In the genomic region with DNA sequence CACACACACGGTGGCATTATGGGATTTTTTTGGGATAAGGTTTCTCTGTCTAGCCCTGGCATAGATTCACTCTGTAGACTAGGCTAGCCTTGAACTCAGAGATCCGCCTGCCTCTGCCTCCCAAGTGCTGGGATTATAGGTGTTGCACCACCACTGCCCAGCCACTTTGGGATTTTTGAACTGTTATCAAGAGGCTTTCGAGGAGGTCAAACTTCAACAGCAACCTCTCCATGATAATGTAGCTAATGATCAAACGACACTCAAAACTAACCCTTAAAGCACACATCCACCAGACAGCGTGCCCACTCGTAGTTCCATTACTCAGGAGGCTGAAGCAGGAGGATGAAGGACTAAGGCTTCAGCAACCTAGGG, we compare ENCODE assay signal across 8 mouse cellular contexts. TPM values are rescaled to one million over a fixed set of nuclear protein-coding genes. Genes with fewer than 3 reads are reported as not detected.
A peak's percentile ranks its signal among the peaks of the same experiment; 100 is the strongest.
DNase-seq lines count a peak whose midpoint lies in the region; ATAC-seq and TF ChIP-seq lines count a peak whose summit lies in the region.

No protein-coding gene starts in this region.

- TF ChIP-seq POLR2A in CH12.LX (IDR thresholded peaks at IDR 0.05; ENCODE audit: low read depth, low read length): no peak

- H3K4me3 ChIP-seq in CH12.LX (replicated peaks in 1 of 3; ENCODE audit: low read depth in 2 of 3, low read length in 2 of 3, poor library complexity in 1 of 3): no peak overlapping the region
- H3K4me3 ChIP-seq in forebrain, embryonic 15.5 days: peak overlapping the region; percentile 49
- peak overlapping the region; percentile 76 for H3K4me3 ChIP-seq in liver, embryonic 15.5 days (replicated peaks)

- H3K9me3 ChIP-seq in CH12.LX (replicated peaks; ENCODE audit: low read length): peaks cover 4% of the 10 kb centered on the region
- H3K9me3 ChIP-seq in forebrain, embryonic 15.5 days: no peaks in the 10 kb centered on the region
- no peaks in the 10 kb centered on the region for H3K9me3 ChIP-seq in liver, embryonic 15.5 days (replicated peaks)

- no peak overlapping the region for H3K27ac ChIP-seq in CH12.LX (ENCODE audit: insufficient read depth, low read depth)
- H3K27ac ChIP-seq in forebrain, embryonic 15.5 days (replicated peaks): peak overlapping the region; percentile 8; the same call in 1 of the 2 replicates
- peak overlapping the region; percentile 91 for H3K27ac ChIP-seq in liver, embryonic 15.5 days (replicated peaks)

- TF ChIP-seq RAD21 in CH12.LX (IDR thresholded peaks at IDR 0.05; ENCODE audit: low read depth, low read length): no peak

- no peak for TF ChIP-seq CTCF in CH12.LX (conservative IDR thresholded peaks at IDR 0.05 in 1 of 2, IDR thresholded peaks at IDR 0.05 in 1 of 2; ENCODE audit: low read depth in 2 of 2, low read length in 2 of 2)

- no peak for TF ChIP-seq EP300 in CH12.LX (IDR thresholded peaks at IDR 0.05; ENCODE audit: low read length)

- peaks cover 0 to 46% of the 10 kb centered on the region in 2 experiments; a peak in 2 of 4 replicates for H3K4me1 ChIP-seq in CH12.LX (ENCODE audit: control insufficient read depth in 1 of 2, insufficient read depth in 2 of 2)
- H3K4me1 ChIP-seq in forebrain, embryonic 15.5 days: peaks cover 53% of the 10 kb centered on the region
- peaks cover 82% of the 10 kb centered on the region for H3K4me1 ChIP-seq in liver, embryonic 15.5 days (replicated peaks)

- H3K9ac ChIP-seq in CH12.LX (ENCODE audit: insufficient read depth, low read depth): no peak overlapping the region
- 0 out of 2 replicates have a peak overlapping the region, but pooled peaks have one; percentile 49 for H3K9ac ChIP-seq in forebrain, embryonic 15.5 days (replicated peaks)
- peak overlapping the region; percentile 85 for H3K9ac ChIP-seq in liver, embryonic 15.5 days

- no peaks in the 10 kb centered on the region for H3K27me3 ChIP-seq in CH12.LX (replicated peaks)
- H3K27me3 ChIP-seq in forebrain, embryonic 15.5 days: no peaks in the 10 kb centered on the region
- H3K27me3 ChIP-seq in liver, embryonic 15.5 days: no peaks in the 10 kb centered on the region

- DNase-seq in heart, adult 11 months: peak; percentile 85
- no peak for DNase-seq in heart, adult 8-10 months (ENCODE audit: low spot score)
- DNase-seq in CH12.LX (ENCODE audit: extremely low read depth): no peak
- no peak for DNase-seq in embryo, embryonic 10.5 days (ENCODE audit: low spot score)
- no peak for DNase-seq in yolk sac, embryonic 10.5 days (ENCODE audit: low spot score)
- no peak for DNase-seq in gastrocnemius, adult 8-10 months (ENCODE audit: low spot score in 2 of 2)

- in situ Hi-C loops in CH12.LX (cut with MboI; ENCODE audit: low pct_ligation_motif_present, low pct_unique_long_range_greater_than_20kb, low sequenced_read_pairs): no loop called here

- H3K4me2 ChIP-seq in CH12.LX (ENCODE audit: insufficient read depth, low read depth, poor library complexity, severe bottlenecking): peak overlapping the region; percentile 17; the same call in 1 of the 2 replicates
- H3K4me2 ChIP-seq in forebrain, embryonic 15.5 days (replicated peaks): peak overlapping the region; percentile 95
- peak overlapping the region; percentile 98 for H3K4me2 ChIP-seq in liver, embryonic 15.5 days

- dilution Hi-C loops in CH12.LX (cut with MboI; ENCODE audit: extremely low pct_ligation_motif_present, extremely low pct_unique_long_range_greater_than_20kb, low sequenced_read_pairs): no loop called here

- 88% methylated on average over 6 of the region's 6 CpGs for WGBS in forebrain, embryonic 15.5 days
- 61% methylated on average over 6 of the region's 6 CpGs for WGBS in liver, embryonic 15.5 days (ENCODE audit: insufficient replicate concordance)

- H3K79me2 ChIP-seq in CH12.LX (replicated peaks; ENCODE audit: control insufficient read depth, extremely low read depth, insufficient read depth, poor library complexity, severe bottlenecking): peaks cover 14% of the 10 kb centered on the region

- peaks cover 23 to 52% of the 10 kb centered on the region in 2 experiments for H3K36me3 ChIP-seq in CH12.LX (replicated peaks in 1 of 2; ENCODE audit: control insufficient read depth in 1 of 2, insufficient read depth in 1 of 2, low read length in 1 of 2)
- H3K36me3 ChIP-seq in forebrain, embryonic 15.5 days: no peaks in the 10 kb centered on the region
- H3K36me3 ChIP-seq in liver, embryonic 15.5 days (replicated peaks): peaks cover 30% of the 10 kb centered on the region

- ATAC-seq in forebrain, embryonic 15.5 days (replicated peaks): no peak
- no peak for ATAC-seq in liver, embryonic 15.5 days (ENCODE audit: insufficient read depth)

TF ChIP-seq in CH12.LX, 34 proteins besides CTCF, POLR2A, EP300 and RAD21:
- no peak for TF ChIP-seq BHLHE40 (IDR thresholded peaks at IDR 0.05; ENCODE audit: low read depth, low read length)
- no peak for TF ChIP-seq SIN3A (IDR thresholded peaks at IDR 0.05; ENCODE audit: low read length)
- no peak for TF ChIP-seq ETS1 (conservative IDR thresholded peaks at IDR 0.05; ENCODE audit: low read depth, low read length)
- TF ChIP-seq CHD2 (IDR thresholded peaks at IDR 0.05; ENCODE audit: low read length): no peak
- TF ChIP-seq MXI1 (IDR thresholded peaks at IDR 0.05; ENCODE audit: low read depth, low read length): no peak
- no peak for TF ChIP-seq PAX5 (IDR thresholded peaks at IDR 0.05; ENCODE audit: low read length)
- TF ChIP-seq ZNF384 (IDR thresholded peaks at IDR 0.05; ENCODE audit: low read depth, low read length): no peak
- TF ChIP-seq CHD1 (IDR thresholded peaks at IDR 0.05; ENCODE audit: low read depth, low read length): no peak
- TF ChIP-seq HCFC1 (IDR thresholded peaks at IDR 0.05; ENCODE audit: low read depth, low read length): no peak
- no peak for TF ChIP-seq NELFE (IDR thresholded peaks at IDR 0.05; ENCODE audit: low read depth, low read length)
- no peak for TF ChIP-seq NRF1 (IDR thresholded peaks at IDR 0.05; ENCODE audit: low read depth, low read length)
- TF ChIP-seq MEF2A (IDR thresholded peaks at IDR 0.05; ENCODE audit: borderline replicate concordance, low read depth, low read length): no peak
- TF ChIP-seq RCOR1 (conservative IDR thresholded peaks at IDR 0.05; ENCODE audit: low read depth, low read length): no peak
- no peak for TF ChIP-seq USF2 (conservative IDR thresholded peaks at IDR 0.05; ENCODE audit: low read depth, low read length)
- TF ChIP-seq JUN (IDR thresholded peaks at IDR 0.05; ENCODE audit: insufficient read depth, low read depth, low read length): no peak
- no peak for TF ChIP-seq IRF4 (IDR thresholded peaks at IDR 0.05; ENCODE audit: low read depth, low read length)

RNA-seq across cellular contexts. Expression of gene Spsb2, which starts 0.5 kb away (rescaled TPM):
- 1 to 10 TPM; 2.0 to 5.8 (median 3.2) TPM for total RNA-seq in heart, adult 8-10 months (2022)
- total RNA-seq in CH12.LX (2012; rRNA removed) (2.1 and 2.4 TPM in 2 replicates), CH12.LX (2014; rRNA removed) (not detected in 2 replicates)
- polyA plus RNA-seq in CH12.LX (2012; ENCODE audit: insufficient read length, low read depth): 3.3 and 3.4 TPM in 2 replicates
- polyA plus RNA-seq in forebrain, embryonic 15.5 days (2015; fragmentation: Nextera tagmentation; extraction: Ambion mirVana): 4.4 and 5.0 TPM in 2 replicates
- polyA plus RNA-seq in liver, embryonic 15.5 days (2015; fragmentation: Nextera tagmentation; extraction: Ambion mirVana): 9.2 and 9.5 TPM in 2 replicates
- total RNA-seq in gastrocnemius, adult 8-10 months (2022): 1 to 10 TPM; 1.9 to 4.1 (median 2.9) TPM

RNA-seq across cellular contexts. Expression of gene Tpi1, which starts 6.1 kb away (rescaled TPM):
- total RNA-seq in heart, adult 8-10 months (2022): 1,000 to 10,000 TPM in 1 of 4 experiments, 100 to 1,000 TPM in 3; 893 to 1,022 (median 969) TPM
- total RNA-seq in CH12.LX (2012; rRNA removed) (733 and 1,303 TPM in 2 replicates), CH12.LX (2014; rRNA removed) (1,570 and 1,645 TPM in 2 replicates)
- 758 and 807 TPM in 2 replicates for polyA plus RNA-seq in CH12.LX (2012; ENCODE audit: insufficient read length, low read depth)
- polyA plus RNA-seq in forebrain, embryonic 15.5 days (2015; fragmentation: Nextera tagmentation; extraction: Ambion mirVana): 352 and 365 TPM in 2 replicates
- 405 and 414 TPM in 2 replicates for polyA plus RNA-seq in liver, embryonic 15.5 days (2015; fragmentation: Nextera tagmentation; extraction: Ambion mirVana)
- total RNA-seq in gastrocnemius, adult 8-10 months (2022): 1,000 to 10,000 TPM; 2,418 to 2,798 (median 2,572) TPM

RNA-seq across cellular contexts. Expression of gene Usp5, which starts 21.3 kb away (rescaled TPM):
- 10 to 100 TPM; 72.5 to 79.7 (median 75.8) TPM for total RNA-seq in heart, adult 8-10 months (2022)
- 107 and 126 TPM in 2 replicates for total RNA-seq in CH12.LX (2012; rRNA removed)
- total RNA-seq in CH12.LX (2014; rRNA removed): 75.7 and 79.8 TPM in 2 replicates
- 96.5 and 103 TPM in 2 replicates for polyA plus RNA-seq in CH12.LX (2012; ENCODE audit: insufficient read length, low read depth)
- 194 and 200 TPM in 2 replicates for polyA plus RNA-seq in forebrain, embryonic 15.5 days (2015; fragmentation: Nextera tagmentation; extraction: Ambion mirVana)
- 54.9 and 55.4 TPM in 2 replicates for polyA plus RNA-seq in liver, embryonic 15.5 days (2015; fragmentation: Nextera tagmentation; extraction: Ambion mirVana)
- total RNA-seq in gastrocnemius, adult 8-10 months (2022): 10 to 100 TPM; 44.3 to 48.1 (median 45.2) TPM

RNA-seq across cellular contexts. Expression of gene Cdca3, which starts 21.4 kb away (rescaled TPM):
- total RNA-seq in heart, adult 8-10 months (2022): 1 to 10 TPM in 1 of 4 experiments, under 1 TPM in 3; 0.14 to 1.4 (median 0.40) TPM
- total RNA-seq in CH12.LX (2012; rRNA removed) (116 and 117 TPM in 2 replicates), CH12.LX (2014; rRNA removed) (188 and 229 TPM in 2 replicates)
- 171 and 224 TPM in 2 replicates for polyA plus RNA-seq in CH12.LX (2012; ENCODE audit: insufficient read length, low read depth)
- 100 and 106 TPM in 2 replicates for polyA plus RNA-seq in forebrain, embryonic 15.5 days (2015; fragmentation: Nextera tagmentation; extraction: Ambion mirVana)
- polyA plus RNA-seq in liver, embryonic 15.5 days (2015; fragmentation: Nextera tagmentation; extraction: Ambion mirVana): 192 and 194 TPM in 2 replicates
- under 1 TPM; 0.31 to 0.51 (median 0.37) TPM for total RNA-seq in gastrocnemius, adult 8-10 months (2022)

RNA-seq across cellular contexts. Expression of gene Lrrc23, which starts 28.4 kb away (rescaled TPM):
- total RNA-seq in heart, adult 8-10 months (2022): 1 to 10 TPM in 1 of 4 experiments, under 1 TPM in 2, not detected in 1; 0.37 to 1.2 (median 0.41) TPM
- not detected in 2 replicates for total RNA-seq in CH12.LX (2012; rRNA removed)
- total RNA-seq in CH12.LX (2014; rRNA removed): not detected in 2 replicates
- 0.20 TPM in 1 of 2 replicates, not detected in the other for polyA plus RNA-seq in CH12.LX (2012; ENCODE audit: insufficient read length, low read depth)
- polyA plus RNA-seq in forebrain, embryonic 15.5 days (2015; fragmentation: Nextera tagmentation; extraction: Ambion mirVana): 3.7 and 4.8 TPM in 2 replicates
- polyA plus RNA-seq in liver, embryonic 15.5 days (2015; fragmentation: Nextera tagmentation; extraction: Ambion mirVana): not detected in 2 replicates
- total RNA-seq in gastrocnemius, adult 8-10 months (2022): not detected

Comparison
In these comparisons a context has a peak if more than half of its experiments do, and no peak if none do; other contexts are left out.
1. H3K4me2 ChIP-seq: peak in every context shown above with its lines; median percentile 98 in liver, embryonic 15.5 days; 95 in forebrain, embryonic 15.5 days; 17 in CH12.LX.
2. H3K4me3 ChIP-seq: peak in forebrain, embryonic 15.5 days (single experiment) and liver, embryonic 15.5 days (single experiment); none in CH12.LX (0 of 3).